Mouse (Mus musculus): ENCODE measurements around the gene Supt20. TPM values are rescaled to one million over a fixed set of nuclear protein-coding genes. Genes with fewer than 3 reads are reported as not detected.

Supt20 gene
- polyA plus RNA-seq, 1 experiment from 2014 or later: 97.1 TPM

GRCm38 (mm10) chr3:54775989-54776631 lies 83.5 kb downstream of the Supt20 start:
- no peaks in the 10 kb centered on the region for H3K4me1 ChIP-seq (replicated peaks; ENCODE audit: control insufficient read depth, insufficient read depth, low read length)
- no peak for ATAC-seq (ENCODE audit: low read depth)
- H3K27ac ChIP-seq (ENCODE audit: low read length): no peak overlapping the region
- peaks cover 3% of the 10 kb centered on the region; the same call in 1 of the 2 replicates for H3K9me3 ChIP-seq (ENCODE audit: control insufficient read depth, low read length)
- H3K4me2 ChIP-seq (ENCODE audit: low read depth, low read length): no peak overlapping the region
- WGBS: 68% methylated on average over 7 of the region's 7 CpGs
- H3K4me3 ChIP-seq (ENCODE audit: low read length): no peak overlapping the region
- H3K27me3 ChIP-seq (ENCODE audit: control insufficient read depth, insufficient read depth, low read depth, low read length): no peaks in the 10 kb centered on the region
- H3K36me3 ChIP-seq (ENCODE audit: control insufficient read depth, insufficient read depth, low read length): 0 out of 2 replicates have a peak, but pooled peaks cover 2% of the 10 kb centered on the region
- no peak overlapping the region for H3K9ac ChIP-seq (ENCODE audit: low read length)

Other genes with a start within 250 kb of the Supt20 start
- 0.67 TPM in 1 of 2 replicates, not detected in the other for gene Gm21958, start 21.5 kb downstream of the Supt20 start, polyA plus RNA-seq (2015; fragmentation: Nextera tagmentation; extraction: Ambion mirVana)
- gene Exosc8, start 42.6 kb downstream of the Supt20 start, polyA plus RNA-seq (2015; fragmentation: Nextera tagmentation; extraction: Ambion mirVana): 119 and 123 TPM in 2 replicates
- gene Alg5, start 42.7 kb downstream of the Supt20 start, polyA plus RNA-seq (2015; fragmentation: Nextera tagmentation; extraction: Ambion mirVana): 50.5 and 51.9 TPM in 2 replicates
- gene Smad9, start 62.8 kb downstream of the Supt20 start, polyA plus RNA-seq (2015; fragmentation: Nextera tagmentation; extraction: Ambion mirVana): 1.8 and 2.4 TPM in 2 replicates
- 25.4 and 26.2 TPM in 2 replicates for gene Rfxap, start 115.0 kb downstream of the Supt20 start, polyA plus RNA-seq (2015; fragmentation: Nextera tagmentation; extraction: Ambion mirVana)
- gene Sertm1, start 223.1 kb downstream of the Supt20 start, polyA plus RNA-seq (2015; fragmentation: Nextera tagmentation; extraction: Ambion mirVana): not detected in 2 replicates

All from lung, embryonic 16.5 days (tissue).